Mouse (Mus musculus) fat pad, adult 2 months (tissue): ENCODE measurements at regions not wholly inside any gene's neighbourhood (a gene's known extent, or its start where the extent isn't known, plus 50 kb on each side); places are given as distances from the start of the nearest gene placed in this dataset.

ENCODE experiments used
- DNase-seq: peaks from one replicate; pipeline ENCODE4 v3.0.0-alpha.2; 2011; ENCODE audit warnings: low read depth, low spot score; ENCODE audit errors: extremely low read depth

DNA sequence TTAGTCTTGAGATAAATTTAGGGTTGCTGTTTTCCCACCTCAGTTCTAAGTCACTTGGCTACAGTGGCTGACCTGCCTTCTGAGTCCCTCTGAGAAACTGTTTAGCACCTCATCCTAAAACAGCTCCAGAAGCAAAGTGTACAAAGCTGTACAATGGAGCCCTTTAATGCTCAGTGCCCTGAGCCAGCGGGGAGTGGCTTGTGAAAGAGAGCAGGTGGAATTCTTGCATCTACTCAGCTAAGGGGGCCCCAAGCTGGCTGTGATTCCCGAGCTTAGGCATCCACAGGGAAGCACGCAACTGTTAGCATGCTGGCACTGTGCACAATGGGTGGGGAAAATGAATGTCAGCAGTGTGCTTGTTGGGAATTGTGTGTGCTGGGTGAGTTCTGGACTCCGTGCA lies 63.2 kb upstream of the Kcnj15 start:
- DNase-seq: no peak

GRCm38 (mm10) chr16:95196141-95196540 lies 61.2 kb upstream of the Kcnj15 start:
- no peak for DNase-seq

DNA sequence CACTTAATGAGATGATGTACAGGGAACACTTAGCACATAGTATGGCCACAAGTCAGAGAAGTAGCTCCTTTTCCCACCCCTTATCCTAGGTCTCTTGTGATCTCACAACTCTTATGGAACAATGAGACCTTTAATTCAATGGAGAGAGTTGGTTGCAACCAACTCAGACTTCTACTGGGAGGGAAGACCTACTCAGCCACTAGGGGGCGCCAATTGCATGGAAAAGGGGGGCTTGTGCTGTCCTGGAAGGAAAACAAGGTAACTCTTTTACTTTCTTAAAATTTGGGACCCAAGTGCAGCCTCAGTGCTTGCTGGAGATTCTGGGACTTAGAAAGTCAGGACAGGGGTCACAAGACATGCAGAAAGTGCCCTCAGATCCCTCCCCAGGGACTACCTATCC lies 60.7 kb upstream of the Kcnj15 start:
- DNase-seq: no peak

GRCm38 (mm10) chr16:95198795-95199563 lies 58.4 kb upstream of the Kcnj15 start:
- DNase-seq: no peak

- no peak for DNase-seq
These were observed 55.1 kb upstream of the Kcnj15 start for GRCm38 (mm10) chr16:95202126-95202883.

GRCm38 (mm10) chr16:95203026-95203425 lies 54.3 kb upstream of the Kcnj15 start:
- no peak for DNase-seq

DNA sequence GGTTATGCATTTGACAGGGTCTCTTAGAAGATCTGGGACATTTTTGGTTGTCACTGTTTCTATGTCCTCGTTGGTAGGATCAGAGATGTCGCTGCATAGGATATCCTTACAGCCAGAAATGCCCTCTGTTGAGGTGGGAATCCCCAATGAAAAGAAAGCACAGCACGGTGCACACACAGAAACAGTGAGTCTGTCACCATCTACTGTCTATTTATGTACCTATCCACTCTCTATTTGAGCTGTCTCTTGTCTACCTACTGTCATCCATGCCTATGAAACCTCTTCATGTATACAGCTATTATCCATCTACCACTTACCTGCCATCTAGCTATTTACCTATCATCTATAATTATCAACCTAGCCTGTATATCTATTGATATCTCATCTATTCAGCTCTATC lies 53.6 kb upstream of the Kcnj15 start:
- no peak for DNase-seq

- no peak for DNase-seq
These were observed 52.9 kb upstream of the Kcnj15 start for GRCm38 (mm10) chr16:95204507-95204906.

DNA sequence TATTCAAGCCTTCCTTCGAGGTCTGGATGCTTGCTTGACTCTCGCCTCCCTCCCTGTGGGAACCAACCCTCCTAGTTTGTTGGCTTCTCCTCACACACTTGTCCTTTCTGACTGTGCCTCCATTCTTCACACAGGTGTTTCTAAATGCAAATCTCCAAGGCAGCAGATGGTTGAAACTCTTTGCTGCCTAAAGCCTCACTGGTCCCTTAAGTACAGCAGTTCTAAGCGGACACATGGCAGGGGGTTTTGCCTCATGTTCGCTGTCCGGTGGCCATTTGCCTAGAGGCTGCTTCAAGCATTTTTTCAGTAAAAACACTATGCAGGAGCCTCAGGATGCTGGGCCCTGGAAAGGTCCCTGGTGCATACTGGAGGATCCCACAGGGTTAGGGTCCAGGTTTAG lies 50.9 kb upstream of the Kcnj15 start:
- DNase-seq: no peak

DNA sequence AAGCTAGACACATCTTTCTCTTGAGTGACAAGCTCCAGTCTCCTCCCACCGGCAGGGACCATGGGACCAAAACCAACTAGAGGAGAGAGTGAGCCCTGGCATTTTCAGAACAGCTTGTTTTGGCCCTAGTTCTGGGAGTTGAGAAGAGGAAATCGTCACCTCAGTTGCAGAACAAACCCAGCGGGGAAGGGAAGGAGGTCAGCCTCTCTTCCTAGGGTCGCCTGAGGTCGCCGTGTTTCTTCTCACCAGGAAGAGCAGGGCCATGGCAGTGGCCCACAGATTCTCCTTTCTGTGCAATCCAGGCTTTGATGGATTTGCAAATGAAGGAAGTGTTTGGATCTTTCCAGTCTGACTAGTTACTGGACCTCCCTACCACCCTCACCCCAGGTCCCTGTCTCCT lies 49.8 kb upstream of the Kcnj15 start:
- DNase-seq: no peak
